Mouse (Mus musculus): ENCODE measurements around the gene Olfr591.
"Not testable (repeated sequence)": the region's sequence is repeated elsewhere in the genome, so short reads cannot be mapped to it uniquely, and the experiment has no call there.

The Olfr591 gene

GRCm38 (mm10) chr7:103178240-103178639 is at the start of gene Olfr591:
TSS of gene Olfr591 (minus strand) at chr7:103178340.
- DNase-seq = no peak

GRCm38 (mm10) chr7:103216696-103217095 is 38.6 kb upstream of the Olfr591 start, which contains the start of gene Olfr594:
TSS of gene Olfr594 (plus strand) at chr7:103216996.
- DNase-seq = no peak

- DNase-seq = not testable (repeated sequence)
Observed at GRCm38 (mm10) chr7:103212050-103212449, 33.9 kb upstream of the Olfr591 start.

GRCm38 (mm10) chr7:103211562-103211961 is 33.4 kb upstream of the Olfr591 start, which contains the start of gene Olfr593:
TSS of gene Olfr593 (plus strand) at chr7:103211862.
- no peak for DNase-seq

- DNase-seq = not testable (repeated sequence)
Observed at GRCm38 (mm10) chr7:103184503-103184902, 6.4 kb upstream of the Olfr591 start, which contains the start of gene Olfr592. TSS of gene Olfr592 (plus strand) at chr7:103184803.

GRCm38 (mm10) chr7:103169697-103170096 is 8.4 kb downstream of the Olfr591 start:
- no peak for DNase-seq

GRCm38 (mm10) chr7:103156256-103156655 is 21.9 kb downstream of the Olfr591 start, which contains the start of gene Olfr589:
TSS of gene Olfr589 (minus strand) at chr7:103156356.
- no peak for DNase-seq

- no peak for DNase-seq
Observed at GRCm38 (mm10) chr7:103140579-103140978, 37.6 kb downstream of the Olfr591 start, which contains the start of gene Olfr588-ps1. TSS of gene Olfr588-ps1 (plus strand) at chr7:103140879.

GRCm38 (mm10) chr7:103125538-103125937 is 52.6 kb downstream of the Olfr591 start, which contains the start of gene Olfr586:
TSS of gene Olfr586 (minus strand) at chr7:103125638.
- no peak for DNase-seq

- DNase-seq = peak in 1 of 2 experiments; percentile 6
Observed at GRCm38 (mm10) chr7:103119406-103119805, 58.7 kb downstream of the Olfr591 start.

All from kidney, postnatal 36 days (tissue).